ENCODE assay signal across 7 mouse cellular contexts in the genomic region with DNA sequence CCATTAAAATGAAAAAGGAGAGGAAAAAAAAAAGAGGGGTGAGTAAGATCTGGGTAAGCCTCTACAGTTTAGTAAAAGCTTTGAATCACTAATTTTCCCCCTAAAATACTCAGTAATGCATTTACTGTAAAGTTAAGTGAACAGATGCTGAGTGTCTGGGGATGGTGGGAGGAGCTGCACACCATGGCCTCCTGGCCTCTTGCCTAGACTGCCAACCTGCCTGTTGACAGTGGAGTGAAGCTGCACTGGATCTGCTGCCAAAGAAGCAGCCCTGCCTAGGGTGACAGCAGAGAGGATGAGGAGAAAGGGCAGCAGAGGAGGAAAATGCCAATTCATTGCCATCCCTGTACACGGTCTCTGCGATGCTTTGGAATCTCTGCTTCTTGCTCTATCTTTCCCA.
DNase-seq lines count a peak whose midpoint lies in the region; ATAC-seq lines count a peak whose summit lies in the region.

No protein-coding gene starts in this region.

- no peak overlapping the region for H3K9ac ChIP-seq in heart, embryonic 15.5 days

- H3K4me3 ChIP-seq in heart, embryonic 15.5 days: no peak overlapping the region

- WGBS in heart, embryonic 15.5 days: 63% methylated on average over 2 of the region's 2 CpGs

- peaks cover 52% of the 10 kb centered on the region for H3K4me1 ChIP-seq in heart, embryonic 15.5 days (replicated peaks)

- 0 out of 2 replicates have a peak, but pooled peaks cover under 1% of the 10 kb centered on the region for H3K36me3 ChIP-seq in heart, embryonic 15.5 days

- peak overlapping the region; percentile 35; the same call in 1 of the 2 replicates for H3K27ac ChIP-seq in heart, embryonic 15.5 days

- intact Hi-C loops in left cerebral cortex, postnatal 10 days (cut with DNase I): no loop called here

- no peaks in the 10 kb centered on the region for H3K27me3 ChIP-seq in heart, embryonic 15.5 days

- ATAC-seq in heart, embryonic 15.5 days (replicated peaks; ENCODE audit: insufficient number of reproducible peaks, insufficient read depth, low FRiP score, low read depth): no peak; the same call in 1 of the 2 replicates

- DNase-seq in left cerebral cortex, adult 11 months (ENCODE audit: low spot score): peak; percentile 17
- no peak for DNase-seq in left cerebral cortex, postnatal 10 days (ENCODE audit: extremely low spot score in 1 of 2, low spot score in 2 of 2)
- DNase-seq in left cerebral cortex, adult 8-10 months (ENCODE audit: low spot score in 2 of 2): peak; percentile 9 to 50
- DNase-seq in right cerebral cortex, postnatal 10 days (ENCODE audit: low spot score in 2 of 2): peak; percentile 51 to 62
- no peak for DNase-seq in gastrocnemius, postnatal 25 days
- no peak for DNase-seq in thymus, postnatal 0 days (ENCODE audit: low spot score)

- H3K4me2 ChIP-seq in heart, embryonic 15.5 days: no peak overlapping the region

- no peaks in the 10 kb centered on the region for H3K9me3 ChIP-seq in heart, embryonic 15.5 days (replicated peaks)

Comparison
In these comparisons a context has a peak if more than half of its experiments do, and no peak if none do; other contexts are left out.
1. DNase-seq: peak in left cerebral cortex, adult 11 months (single experiment), left cerebral cortex, adult 8-10 months (2 of 2) and right cerebral cortex, postnatal 10 days (2 of 2); none in left cerebral cortex, postnatal 10 days (0 of 2), gastrocnemius, postnatal 25 days (single experiment) and thymus, postnatal 0 days (single experiment).